Mouse (Mus musculus): ENCODE data around the gene Retreg2. TPM values are rescaled to one million over a fixed set of nuclear protein-coding genes. Genes with fewer than 3 reads are reported as not detected.

Retreg2 gene
- polyA plus RNA-seq, 1 experiment from 2014 or later: 35.4 TPM

Other genes with a start within 250 kb of the Retreg2 start
- 1.4 and 1.9 TPM in 2 replicates for gene Cryba2, start 249.6 kb upstream of the Retreg2 start, polyA plus RNA-seq (2015; fragmentation: Nextera tagmentation; extraction: Ambion mirVana)
- gene Cfap65, start 207.2 kb upstream of the Retreg2 start, polyA plus RNA-seq (2015; fragmentation: Nextera tagmentation; extraction: Ambion mirVana): 0.05 and 0.07 TPM in 2 replicates
- 19.0 and 22.0 TPM in 2 replicates for gene Ihh, start 191.1 kb upstream of the Retreg2 start, polyA plus RNA-seq (2015; fragmentation: Nextera tagmentation; extraction: Ambion mirVana)
- 7.6 TPM in 2 replicates for gene Nhej1, start 17.6 kb upstream of the Retreg2 start, polyA plus RNA-seq (2015; fragmentation: Nextera tagmentation; extraction: Ambion mirVana)
- 0.85 and 1.3 TPM in 2 replicates for gene Slc23a3, start 8.9 kb upstream of the Retreg2 start, polyA plus RNA-seq (2015; fragmentation: Nextera tagmentation; extraction: Ambion mirVana)
- 41.4 and 43.4 TPM in 2 replicates for gene Cnppd1, start 67 bp upstream of the Retreg2 start, polyA plus RNA-seq (2015; fragmentation: Nextera tagmentation; extraction: Ambion mirVana)
- gene Zfand2b, start 25.9 kb downstream of the Retreg2 start, polyA plus RNA-seq (2015; fragmentation: Nextera tagmentation; extraction: Ambion mirVana): 43.3 and 45.3 TPM in 2 replicates
- gene Abcb6, start 37.6 kb downstream of the Retreg2 start, polyA plus RNA-seq (2015; fragmentation: Nextera tagmentation; extraction: Ambion mirVana): 23.2 and 27.7 TPM in 2 replicates
- 26.3 and 26.5 TPM in 2 replicates for gene Ankzf1, start 49.4 kb downstream of the Retreg2 start, polyA plus RNA-seq (2015; fragmentation: Nextera tagmentation; extraction: Ambion mirVana)
- gene Atg9a, start 49.4 kb downstream of the Retreg2 start, polyA plus RNA-seq (2015; fragmentation: Nextera tagmentation; extraction: Ambion mirVana): 28.4 TPM in 2 replicates
- gene Glb1l, start 68.0 kb downstream of the Retreg2 start, polyA plus RNA-seq (2015; fragmentation: Nextera tagmentation; extraction: Ambion mirVana): 18.2 and 20.1 TPM in 2 replicates
- 109 and 115 TPM in 2 replicates for gene Stk16, start 68.1 kb downstream of the Retreg2 start, polyA plus RNA-seq (2015; fragmentation: Nextera tagmentation; extraction: Ambion mirVana)
- gene Tuba4a, start 77.1 kb downstream of the Retreg2 start, polyA plus RNA-seq (2015; fragmentation: Nextera tagmentation; extraction: Ambion mirVana): 184 and 218 TPM in 2 replicates
- not detected in 2 replicates for gene A630095N17Rik, start 89.3 kb downstream of the Retreg2 start, polyA plus RNA-seq (2015; fragmentation: Nextera tagmentation; extraction: Ambion mirVana)
- gene Dnajb2, start 93.6 kb downstream of the Retreg2 start, polyA plus RNA-seq (2015; fragmentation: Nextera tagmentation; extraction: Ambion mirVana): 31.3 and 32.3 TPM in 2 replicates
- gene Ptprn, start 121.7 kb downstream of the Retreg2 start, polyA plus RNA-seq (2015; fragmentation: Nextera tagmentation; extraction: Ambion mirVana): 2.0 and 2.6 TPM in 2 replicates
- 6.0 and 6.6 TPM in 2 replicates for gene Resp18, start 135.6 kb downstream of the Retreg2 start, polyA plus RNA-seq (2015; fragmentation: Nextera tagmentation; extraction: Ambion mirVana)
- gene Dnpep, start 175.2 kb downstream of the Retreg2 start, polyA plus RNA-seq (2015; fragmentation: Nextera tagmentation; extraction: Ambion mirVana): 125 and 139 TPM in 2 replicates
- 166 and 194 TPM in 2 replicates for gene Des, start 217.6 kb downstream of the Retreg2 start, polyA plus RNA-seq (2015; fragmentation: Nextera tagmentation; extraction: Ambion mirVana)
- gene Speg, start 232.5 kb downstream of the Retreg2 start, polyA plus RNA-seq (2015; fragmentation: Nextera tagmentation; extraction: Ambion mirVana): 41.1 and 41.2 TPM in 2 replicates